9 mouse cellular contexts compared by ENCODE assay signal in genomic region chr5:118606636-118607035, GRCm38 (mm10). TPM values are rescaled to one million over a fixed set of nuclear protein-coding genes. Genes with fewer than 3 reads are reported as not detected.
DNase-seq lines count a peak whose midpoint lies in the region; ATAC-seq and TF ChIP-seq lines count a peak whose summit lies in the region.
"Had no signal": no experiment of that assay in that cellular context is flagged by ENCODE, and none has a peak within 500 bp of the region (broad histone marks: within the 10 kb centered on the region; RNA-seq: fewer than 3 reads in every experiment).

No protein-coding gene starts in this region.

- no peaks in the 10 kb centered on the region for H3K36me3 ChIP-seq in kidney, adult 2 months (ENCODE audit: control insufficient read depth, insufficient read depth, low read length)
- no peaks in the 10 kb centered on the region for H3K36me3 ChIP-seq in kidney, embryonic 15.5 days
- H3K36me3 ChIP-seq: stomach, embryonic 15.5 days had no signal

- H3K9me3 ChIP-seq in kidney, embryonic 15.5 days (replicated peaks) = no peaks in the 10 kb centered on the region
- H3K9me3 ChIP-seq: stomach, embryonic 15.5 days had no signal

- no peak; the same call in 1 of the 2 replicates for ATAC-seq in kidney, embryonic 15.5 days (replicated peaks; ENCODE audit: low FRiP score)
- peak; percentile 91 for ATAC-seq in common myeloid progenitor, adult 5-6 weeks (replicated peaks; ENCODE audit: low read depth, poor library complexity, severe bottlenecking)
- no peak for ATAC-seq in frontal cortex, adult (ENCODE audit: low TSS enrichment)

- DNase-seq in kidney, adult 2 months = peak; percentile 57
- DNase-seq in R1 (ENCODE audit: low read depth, low spot score) = peak; percentile 28
- peak; percentile 23 for DNase-seq in lung, postnatal 25 days (ENCODE audit: low spot score)
- DNase-seq in adrenal gland, postnatal 10 days = no peak
- DNase-seq in gastrocnemius, postnatal 4 days (ENCODE audit: low spot score in 2 of 2) = no peak

- no peak for TF ChIP-seq POLR2A in kidney, adult 2 months (IDR thresholded peaks at IDR 0.05; ENCODE audit: low read depth, low read length)

- H3K4me1 ChIP-seq in kidney, adult 2 months (ENCODE audit: control insufficient read depth, insufficient read depth, low read length) = peaks cover 5% of the 10 kb centered on the region; the same call in 1 of the 2 replicates
- H3K4me1 ChIP-seq in kidney, embryonic 15.5 days = peaks cover 31% of the 10 kb centered on the region

- TF ChIP-seq CTCF in kidney, adult 2 months (conservative IDR thresholded peaks at IDR 0.05; ENCODE audit: insufficient read depth, insufficient read length, low read depth, low read length) = no peak

- H3K27me3 ChIP-seq in kidney, adult 2 months (replicated peaks; ENCODE audit: control insufficient read depth, insufficient read depth, low read length) = no peaks in the 10 kb centered on the region
- H3K27me3 ChIP-seq in kidney, embryonic 15.5 days = no peaks in the 10 kb centered on the region
- H3K27me3 ChIP-seq: stomach, embryonic 15.5 days had no signal

- H3K9ac ChIP-seq in kidney, embryonic 15.5 days = no peak overlapping the region
- H3K9ac ChIP-seq: stomach, embryonic 15.5 days had no signal

- H3K4me2 ChIP-seq in kidney, embryonic 15.5 days = no peak overlapping the region
- H3K4me2 ChIP-seq: stomach, embryonic 15.5 days had no signal

- H3K27ac ChIP-seq in kidney, adult 2 months (ENCODE audit: insufficient read depth, low read depth, low read length) = no peak overlapping the region
- no peak overlapping the region for H3K27ac ChIP-seq in kidney, embryonic 15.5 days
- H3K27ac ChIP-seq: stomach, embryonic 15.5 days had no signal

- H3K4me3 ChIP-seq in kidney, adult 2 months (ENCODE audit: insufficient read depth, low read depth, low read length) = no peak overlapping the region
- H3K4me3 ChIP-seq in kidney, embryonic 15.5 days (replicated peaks) = no peak overlapping the region
- H3K4me3 ChIP-seq: stomach, embryonic 15.5 days had no signal

- WGBS in kidney, adult 2 months = 55% methylated on average over 13 of the region's 13 CpGs
- 63% methylated on average over 13 of the region's 13 CpGs for WGBS in kidney, embryonic 15.5 days

RNA-seq across cellular contexts. Expression of gene Med13l, which starts 46.2 kb away (rescaled TPM):
- 10.7 and 11.3 TPM in 2 replicates for polyA plus RNA-seq in kidney, adult 2 months (2012; rRNA removed)
- polyA plus RNA-seq in kidney, embryonic 15.5 days (2015; fragmentation: Nextera tagmentation; extraction: Ambion mirVana) = 8.5 and 10.2 TPM in 2 replicates
- total RNA-seq in common myeloid progenitor, adult 5-6 weeks (2017) = 33.1 and 49.7 TPM in 2 replicates
- total RNA-seq in adrenal gland, postnatal 10 days (2021) = 10 to 100 TPM; 39.0 to 43.6 TPM
- total RNA-seq in gastrocnemius, postnatal 4 days (2021) = 10 to 100 TPM; 38.6 to 42.3 TPM

Comparison
In these comparisons a context has a peak if more than half of its experiments do, and no peak if none do; other contexts are left out.
1. DNase-seq: peak in kidney, adult 2 months (single experiment), R1 (single experiment) and lung, postnatal 25 days (single experiment); none in adrenal gland, postnatal 10 days (single experiment) and gastrocnemius, postnatal 4 days (0 of 2).